Mouse (Mus musculus) liver, embryonic 14 days (tissue): ENCODE measurements around the gene Ngrn. TPM values are rescaled to one million over a fixed set of nuclear protein-coding genes. Genes with fewer than 3 reads are reported as not detected.

Source experiments
- polyA plus RNA-seq: library from polyadenylated mRNA; depleted of rRNA; stranded (reverse); fragments of >200 nt; gene quantifications from 2 replicates; pipeline ENCODE4 v1.2.3, GENCODE M21; 2012; rRNA removed

Gene Ngrn
- polyA plus RNA-seq, result 20.7 and 23.5 TPM in 2 replicates

DNA sequence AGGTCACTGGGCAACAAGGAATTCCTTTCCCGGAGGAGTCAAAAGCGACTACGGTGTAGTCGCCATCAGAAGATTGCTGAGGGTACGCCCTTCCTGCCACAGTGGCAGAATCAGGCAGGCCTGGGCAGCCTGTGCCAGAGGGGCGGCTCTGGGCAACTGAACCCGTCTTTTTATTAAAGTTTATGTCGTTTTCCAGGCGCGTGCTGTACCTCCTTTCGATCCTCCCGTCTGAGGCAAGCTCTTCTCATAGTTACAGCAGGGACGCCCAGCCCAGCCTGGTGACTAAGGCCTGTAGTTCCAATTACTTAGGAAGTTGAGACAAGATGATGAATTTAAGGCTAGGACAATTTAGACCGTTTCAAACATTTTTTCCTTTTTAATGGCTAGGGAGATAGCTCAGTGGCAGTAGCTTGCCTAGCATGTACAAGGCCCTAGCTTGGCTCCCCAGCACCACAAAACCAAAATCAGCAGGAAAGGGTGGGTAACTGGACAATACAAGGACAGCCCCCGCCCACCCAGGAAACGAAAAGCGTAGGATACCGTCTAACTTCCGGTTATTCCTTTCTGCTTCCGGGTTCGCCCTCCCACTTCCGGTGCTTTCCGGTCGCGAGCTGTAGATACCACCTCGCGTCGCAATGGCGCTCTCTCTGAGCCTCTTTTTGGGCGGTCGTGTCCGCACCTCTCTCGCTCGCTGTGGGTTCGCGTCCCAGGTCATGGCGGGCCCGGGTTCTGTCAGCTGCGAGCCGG lies at the start of gene Ngrn:
Gene Ngrn (plus strand): TSS at position 591 of the 747 bp plus-strand sequence.

DNA sequence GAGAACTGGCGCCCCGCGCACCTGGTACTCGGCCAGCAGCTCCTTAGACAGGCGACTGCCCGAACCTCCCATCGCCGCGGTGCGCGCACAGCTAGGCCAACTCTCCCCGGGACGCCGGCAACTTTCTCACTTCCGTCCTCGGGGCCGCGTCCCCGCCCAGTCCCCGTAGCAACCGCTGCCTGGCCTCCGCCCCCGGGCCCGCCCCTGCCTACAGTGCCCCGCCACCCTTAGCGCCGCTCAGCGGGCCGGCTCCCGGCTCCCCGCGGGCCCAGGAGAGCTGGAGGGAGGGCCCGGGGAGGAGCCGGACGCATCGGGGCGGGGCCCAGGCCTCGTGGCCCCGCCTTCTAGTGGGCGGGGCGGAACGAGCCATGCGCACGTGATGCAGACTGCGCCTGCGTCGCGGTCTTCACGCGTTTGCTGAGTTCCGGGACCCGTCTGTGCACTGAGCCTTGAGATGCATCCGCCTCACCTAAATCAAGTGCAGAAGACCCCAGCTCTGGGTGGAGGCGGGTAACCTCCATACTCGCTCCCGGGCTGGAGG lies 28.5 kb upstream of the Ngrn start, which contains the start of the genes Cib1 and Gdpgp1:
Gene Cib1 (minus strand): TSS at position 325 of the 541 bp plus-strand sequence.
Gene Gdpgp1 (plus strand): TSS at position 377 of the 541 bp plus-strand sequence.

DNA sequence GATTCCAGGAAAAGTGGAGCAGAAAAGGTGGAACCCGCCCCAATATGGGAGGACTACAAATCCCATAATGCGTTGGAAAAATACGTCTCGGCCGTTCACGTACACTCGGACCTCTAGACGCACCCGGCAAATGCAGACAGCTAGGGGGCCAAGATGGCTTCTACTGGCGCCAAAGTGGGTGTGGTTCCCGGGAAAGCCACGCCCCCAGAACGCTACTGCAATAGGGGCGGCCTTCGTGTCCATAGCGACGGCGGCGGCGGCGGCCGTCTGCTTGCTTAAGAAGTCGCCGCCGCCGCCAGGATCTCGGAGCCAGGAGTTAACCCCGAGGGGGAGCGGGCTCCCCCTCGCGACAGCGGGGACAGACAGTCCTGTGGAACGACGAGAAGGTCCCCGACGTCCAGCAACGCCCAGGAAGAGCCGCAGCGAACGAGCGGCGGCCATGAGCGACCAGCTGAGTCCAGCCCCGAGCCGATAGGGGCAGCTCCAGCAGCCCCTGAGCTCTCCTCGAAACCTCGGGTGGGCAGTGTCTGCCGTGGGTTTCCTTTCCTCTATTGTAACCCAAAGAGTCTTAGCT lies 14.8 kb upstream of the Ngrn start, which contains the start of gene Ttll13:
Gene Ttll13 (plus strand): TSS at position 229 of the 574 bp plus-strand sequence.

DNA sequence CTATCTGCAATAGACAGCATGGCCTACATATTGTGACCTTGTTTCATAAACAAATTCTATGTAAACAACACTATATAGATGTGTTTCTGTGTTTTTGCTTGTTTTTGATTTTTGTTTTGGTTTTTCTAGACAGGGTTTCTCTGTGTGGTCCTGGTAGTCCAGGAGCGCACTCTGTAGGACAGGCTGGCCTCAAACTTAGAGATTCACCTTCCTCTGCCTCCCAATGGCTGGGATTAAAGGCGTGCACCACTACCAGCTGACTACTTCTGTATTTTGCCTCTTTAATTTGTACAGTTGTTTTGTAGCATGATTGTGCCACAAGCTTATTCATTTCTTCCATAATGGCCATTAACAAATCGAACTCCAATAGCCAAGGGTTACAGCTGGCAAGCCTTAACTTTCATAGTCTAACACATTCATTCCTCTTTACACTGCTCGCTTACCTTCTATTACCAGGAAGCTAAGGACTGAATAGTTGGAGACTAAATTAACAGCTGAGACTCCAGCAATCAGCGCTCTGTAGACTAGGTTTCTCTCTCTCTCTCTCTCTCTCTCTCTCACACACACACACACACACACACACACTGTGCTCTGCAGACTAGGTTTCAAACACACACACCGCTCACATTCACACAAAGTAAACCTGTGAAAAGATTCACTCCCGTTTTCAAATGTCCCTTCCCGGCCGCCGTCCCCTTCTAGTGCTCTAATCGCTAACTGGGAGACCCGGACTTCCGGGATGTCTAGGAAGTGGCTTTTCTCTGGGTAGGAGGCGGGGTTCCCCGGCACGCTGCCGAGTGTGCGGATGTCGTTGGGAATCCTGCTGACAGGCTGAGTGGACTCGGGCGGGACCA lies 8.1 kb downstream of the Ngrn start, which contains the start of gene Vps33b:
Gene Vps33b (plus strand): TSS at position 753 of the 854 bp plus-strand sequence.

DNA sequence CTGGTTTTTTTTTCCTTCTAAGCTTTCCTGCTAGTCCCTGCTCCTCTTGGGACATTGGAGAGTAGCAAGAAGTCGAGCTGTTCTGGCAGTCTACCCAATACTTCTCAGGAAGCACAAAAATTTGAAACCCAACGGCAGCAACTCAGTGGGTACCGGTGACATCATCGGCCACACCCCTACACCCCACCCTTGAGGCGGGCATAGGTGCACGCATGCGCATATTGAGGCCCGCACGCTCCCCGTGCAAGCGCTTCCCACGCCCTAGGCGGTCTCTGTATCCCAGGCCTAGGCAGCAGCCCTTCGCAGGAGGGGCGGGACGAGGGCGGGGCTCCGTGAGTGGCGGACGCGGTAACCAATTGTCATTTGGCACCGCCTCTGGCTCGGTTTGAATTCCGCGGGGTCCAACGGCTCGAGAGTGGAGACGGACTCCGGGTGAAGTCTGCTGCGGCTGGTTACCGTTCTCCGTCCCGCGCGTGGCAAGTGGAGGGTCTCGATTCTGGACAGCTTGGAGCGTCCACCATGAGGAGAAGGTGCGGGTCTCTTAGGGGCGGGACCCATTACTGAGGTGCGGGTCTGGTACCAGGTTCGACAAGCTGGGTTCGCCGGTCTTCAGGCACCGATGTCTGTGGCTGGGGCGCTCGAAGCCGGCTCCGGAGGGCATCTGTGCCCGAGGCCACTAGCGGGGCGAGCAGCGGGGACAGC lies 33.2 kb downstream of the Ngrn start, which contains the start of gene Prc1:
Gene Prc1 (plus strand): TSS at position 389 of the 702 bp plus-strand sequence.

Other genes starting within 250 kb of the Ngrn start
- 4.7 and 6.0 TPM in 2 replicates for gene Zfp710, start 236.4 kb upstream of the Ngrn start, polyA plus RNA-seq
- gene Idh2, start 145.8 kb upstream of the Ngrn start, polyA plus RNA-seq, result 84.3 and 92.1 TPM in 2 replicates
- gene Sema4b, start 74.4 kb upstream of the Ngrn start, polyA plus RNA-seq, result 5.0 and 6.6 TPM in 2 replicates
- gene Cib1, start 28.4 kb upstream of the Ngrn start, polyA plus RNA-seq, result 38.5 and 47.4 TPM in 2 replicates
- 1.0 and 1.4 TPM in 2 replicates for gene Gdpgp1, start 28.4 kb upstream of the Ngrn start, polyA plus RNA-seq
- gene Ttll13, start 14.8 kb upstream of the Ngrn start, polyA plus RNA-seq, result 0.10 and 0.21 TPM in 2 replicates
- 6.2 and 6.8 TPM in 2 replicates for gene Vps33b, start 8.4 kb downstream of the Ngrn start, polyA plus RNA-seq
- gene Prc1, start 33.2 kb downstream of the Ngrn start, polyA plus RNA-seq, result 75.5 and 83.4 TPM in 2 replicates
- gene Rccd1, start 63.2 kb downstream of the Ngrn start, polyA plus RNA-seq, result 6.0 and 6.9 TPM in 2 replicates
- 6.9 and 7.2 TPM in 2 replicates for gene Unc45a, start 79.8 kb downstream of the Ngrn start, polyA plus RNA-seq
- 4.5 and 4.8 TPM in 2 replicates for gene Hddc3, start 81.9 kb downstream of the Ngrn start, polyA plus RNA-seq
- gene Man2a2, start 110.2 kb downstream of the Ngrn start, polyA plus RNA-seq, result 4.1 and 4.7 TPM in 2 replicates
- gene Fes, start 126.7 kb downstream of the Ngrn start, polyA plus RNA-seq, result 9.3 and 12.6 TPM in 2 replicates
- 5.0 and 5.9 TPM in 2 replicates for gene Furin, start 144.2 kb downstream of the Ngrn start, polyA plus RNA-seq